Mouse (Mus musculus): Measurements from ENCODE around the gene Arl6. TPM values are rescaled to one million over a fixed set of nuclear protein-coding genes. Genes with fewer than 3 reads are reported as not detected.

Gene Arl6
- total RNA-seq, 2 experiments from 2014 or later = 4.9 to 6.3 TPM

- DNase-seq = no peak
- intact Hi-C loops (cut with DNase I) = no loop called here
These were observed 48.4 kb downstream of the Arl6 start for GRCm38 (mm10) chr16:59590790-59591189.

- no peak for DNase-seq
- intact Hi-C loops (cut with DNase I) = no loop called here
These were observed 50.7 kb downstream of the Arl6 start for GRCm38 (mm10) chr16:59588351-59589025.

GRCm38 (mm10) chr16:59587816-59588215, 51.4 kb downstream of the Arl6 start:
- no peak for DNase-seq
- intact Hi-C loops (cut with DNase I) = no loop called here

GRCm38 (mm10) chr16:59586911-59587310, 52.3 kb downstream of the Arl6 start:
- no peak for DNase-seq
- intact Hi-C loops (cut with DNase I) = no loop called here

- intact Hi-C loops (cut with DNase I) = no loop called here
- DNase-seq = no peak
These were observed 52.9 kb downstream of the Arl6 start for GRCm38 (mm10) chr16:59586276-59586675.

GRCm38 (mm10) chr16:59585706-59586244, 53.4 kb downstream of the Arl6 start:
- DNase-seq = no peak
- intact Hi-C loops (cut with DNase I) = loop anchor here (2.0 kb wide), 1 partner anchor 15 kb away; no protein-coding TSS in a partner anchor

- no peak for DNase-seq
- intact Hi-C loops (cut with DNase I) = no loop called here
These were observed 55.7 kb downstream of the Arl6 start for GRCm38 (mm10) chr16:59583515-59583914.

- intact Hi-C loops (cut with DNase I) = no loop called here
- no peak for DNase-seq
These were observed 60.0 kb downstream of the Arl6 start for GRCm38 (mm10) chr16:59579237-59579636.

- DNase-seq = no peak
- intact Hi-C loops (cut with DNase I) = no loop called here
These were observed 65.2 kb downstream of the Arl6 start for GRCm38 (mm10) chr16:59573961-59574360.

GRCm38 (mm10) chr16:59572685-59573084, 66.5 kb downstream of the Arl6 start:
- intact Hi-C loops (cut with DNase I) = no loop called here
- DNase-seq = no peak

GRCm38 (mm10) chr16:59570807-59571206, 68.4 kb downstream of the Arl6 start:
- intact Hi-C loops (cut with DNase I) = loop anchor here (2.0 kb wide), 1 partner anchor 14 kb away; no protein-coding TSS in a partner anchor
- no peak for DNase-seq

GRCm38 (mm10) chr16:59569837-59570236, 69.4 kb downstream of the Arl6 start:
- peak in 1 of 2 experiments; percentile 20 for DNase-seq
- intact Hi-C loops (cut with DNase I) = loop anchor here (2.0 kb wide), 2 partner anchors 15 to 29 kb away; no protein-coding TSS in a partner anchor

- peak in 1 of 2 experiments; percentile 31 for DNase-seq
- intact Hi-C loops (cut with DNase I) = loop anchor here (2.0 kb wide), 1 partner anchor 31 kb away; no protein-coding TSS in a partner anchor
These were observed 71.3 kb downstream of the Arl6 start for GRCm38 (mm10) chr16:59567721-59568381.

- intact Hi-C loops (cut with DNase I) = no loop called here
- peak in 1 of 2 experiments; percentile 55 for DNase-seq
These were observed 72.8 kb downstream of the Arl6 start for GRCm38 (mm10) chr16:59566437-59566836.

GRCm38 (mm10) chr16:59565631-59566030, 73.6 kb downstream of the Arl6 start:
- intact Hi-C loops (cut with DNase I) = no loop called here
- no peak for DNase-seq

GRCm38 (mm10) chr16:59564025-59564424, 75.2 kb downstream of the Arl6 start:
- no peak for DNase-seq
- intact Hi-C loops (cut with DNase I) = no loop called here

Other genes with a start within 250 kb of the Arl6 start
- gene Gabrr3, start 232.1 kb downstream of the Arl6 start, total RNA-seq (2021) = not detected
- gene Riox2, start 167.6 kb downstream of the Arl6 start, total RNA-seq (2021) = 10 to 100 TPM; 12.7 to 12.9 TPM
- 10 to 100 TPM; 64.1 to 67.2 TPM for gene Crybg3, start 38.4 kb downstream of the Arl6 start, total RNA-seq (2021)